Mouse (Mus musculus) forebrain, embryonic 16.5 days (tissue): ENCODE measurements around the gene Aimp2. TPM values are rescaled to one million over a fixed set of nuclear protein-coding genes. Genes with fewer than 3 reads are reported as not detected.

Experiments used
- ATAC-seq: fragments of 200-750 bp; cut with Nextera tagmentation; 2 replicates; pipeline ENCODE4 v1.8.0; 2017; ENCODE audit warnings: mild to moderate bottlenecking, moderate library complexity
- H3K27ac ChIP-seq: fragments of 300-500 bp; sonication (generic); 2 replicates; pipeline ENCODE4 v1.5.1; 2014; ENCODE audit warnings: low read length, control low read depth
- H3K27me3 ChIP-seq: fragments of 300-500 bp; sonication (generic); replicated peaks from 2 replicates; pipeline ENCODE4 v1.6.1; 2014; ENCODE audit warnings: low read length; ENCODE audit not compliant: control insufficient read depth, insufficient read depth
- H3K36me3 ChIP-seq: fragments of 300-500 bp; sonication (generic); 2 replicates; pipeline ENCODE4 v1.6.1; 2014; ENCODE audit not compliant: control insufficient read depth, insufficient read depth
- H3K4me1 ChIP-seq: fragments of 300-500 bp; sonication (generic); replicated peaks from 2 replicates; pipeline ENCODE4 v1.6.1; 2014; ENCODE audit warnings: low read length; ENCODE audit not compliant: control insufficient read depth, insufficient read depth
- H3K4me2 ChIP-seq: fragments of 300-500 bp; sonication (generic); 2 replicates; pipeline ENCODE4 v1.6.1; 2014; ENCODE audit warnings: mild to moderate bottlenecking, low read length, control low read depth
- H3K4me3 ChIP-seq: fragments of 300-500 bp; sonication (generic); replicated peaks from 2 replicates; pipeline ENCODE4 v1.5.1; 2014; ENCODE audit warnings: mild to moderate bottlenecking, low read length, control low read depth
- H3K9ac ChIP-seq: fragments of 300-500 bp; sonication (generic); replicated peaks from 2 replicates; pipeline ENCODE4 v1.6.1; 2014; ENCODE audit warnings: low read depth, low read length, control low read depth
- H3K9me3 ChIP-seq: fragments of 300-500 bp; sonication (generic); 2 replicates; pipeline ENCODE4 v1.6.1; 2016; ENCODE audit warnings: low read length; ENCODE audit not compliant: control insufficient read depth
- WGBS: fragments of 180-500 bp; shearing (Covaris S2); extraction: QIAGEN DNeasy Blood & Tissue Kit; methylation state at CpG from one replicate; pipeline ENCODE4 v1.1.7; 2014; 5-methylcytosine and 5-hydroxymethylcytosine counted together
- polyA plus RNA-seq: library from polyadenylated mRNA; unstranded; fragments of >200 nt; fragmentation: Nextera tagmentation; extraction: Ambion mirVana; gene quantifications from 2 replicates; pipeline ENCODE4 v1.2.1, GENCODE M21; 2015

The Aimp2 gene
- polyA plus RNA-seq, 1 experiment from 2014 or later: 99.5 TPM

DNA sequence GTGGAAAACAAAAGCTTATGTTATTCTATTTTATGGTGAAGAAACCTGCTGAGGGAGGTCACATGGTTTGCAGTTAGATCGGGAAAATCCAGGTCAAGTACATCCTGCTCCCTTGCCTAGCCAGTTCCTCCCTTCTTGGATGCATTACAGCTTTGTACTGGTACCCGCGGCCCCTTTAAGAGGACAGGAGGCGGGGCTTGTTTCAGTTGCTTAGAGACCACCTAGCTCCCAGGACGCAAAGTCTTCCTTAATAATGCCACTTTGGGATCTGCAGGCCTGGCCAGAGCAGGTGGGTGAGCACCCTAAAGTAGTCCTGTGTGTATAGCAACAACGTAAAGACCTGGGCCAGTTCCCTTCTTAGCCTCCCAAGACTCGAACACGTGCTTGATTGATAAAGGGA is 23.2 kb upstream of the Aimp2 start, which contains the start of gene Rsph10b:
TSS of gene Rsph10b (plus strand) at position 205 of the 400 bp plus-strand sequence.
- no peaks in the 10 kb centered on the region for H3K27me3 ChIP-seq
- no peaks in the 10 kb centered on the region for H3K9me3 ChIP-seq
- no peak within 1 kb of the TSS for H3K27ac ChIP-seq
- no peak for ATAC-seq
- H3K36me3 ChIP-seq: peaks cover 22% of the 10 kb centered on the region
- no peak within 1 kb of the TSS for H3K4me2 ChIP-seq
- H3K9ac ChIP-seq: no peak within 1 kb of the TSS
- H3K4me3 ChIP-seq: 0 out of 2 replicates have a peak within 1 kb of the TSS, but pooled peaks have one; percentile 7
- 0 out of 2 replicates have a peak, but pooled peaks cover 3% of the 10 kb centered on the region for H3K4me1 ChIP-seq
- WGBS: 8% methylated on average over 8 of the region's 8 CpGs

DNA sequence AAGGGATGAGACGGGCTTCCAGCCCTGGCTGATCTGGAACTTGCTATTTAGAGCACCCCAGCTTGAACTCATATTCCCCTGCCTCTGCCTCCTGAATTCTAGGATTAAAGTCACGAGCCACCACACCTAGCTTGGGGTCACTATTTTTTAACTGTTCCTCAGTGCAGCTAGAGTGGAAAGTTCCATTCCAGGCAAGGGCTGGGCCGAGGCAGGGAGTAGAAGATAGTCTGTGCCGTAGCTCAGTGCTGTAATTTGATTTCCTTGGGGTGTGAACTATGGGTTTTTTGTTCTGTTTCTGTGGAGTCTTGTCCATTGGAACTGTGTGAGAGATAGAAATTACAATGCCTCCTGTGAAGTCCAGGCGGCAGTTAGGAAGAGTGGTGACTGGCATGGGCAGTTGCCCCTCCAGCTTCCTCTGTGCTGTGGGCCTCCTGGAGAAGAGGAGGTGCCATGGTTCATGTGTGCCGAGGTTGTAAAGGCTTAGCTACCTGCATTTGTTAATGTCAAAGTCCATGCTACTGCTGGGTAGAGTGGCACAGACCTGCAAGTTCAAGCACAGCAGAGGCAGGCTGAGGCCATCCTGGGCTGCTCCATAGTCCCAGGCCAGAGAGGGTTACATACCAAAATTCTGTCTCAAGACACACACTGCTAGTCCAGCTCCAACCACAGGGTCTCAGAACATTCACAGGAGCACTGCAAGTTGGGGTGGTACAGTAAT is 22.4 kb upstream of the Aimp2 start:
- no peak overlapping the region for H3K4me2 ChIP-seq
- no peak overlapping the region for H3K9ac ChIP-seq
- ATAC-seq: no peak
- H3K9me3 ChIP-seq: no peaks in the 10 kb centered on the region
- peaks cover 22% of the 10 kb centered on the region for H3K36me3 ChIP-seq
- no peaks in the 10 kb centered on the region for H3K27me3 ChIP-seq
- no peak overlapping the region for H3K27ac ChIP-seq
- 0 out of 2 replicates have a peak, but pooled peaks cover 3% of the 10 kb centered on the region for H3K4me1 ChIP-seq
- no peak overlapping the region for H3K4me3 ChIP-seq
- 88% methylated on average over 6 of the region's 6 CpGs for WGBS

DNA sequence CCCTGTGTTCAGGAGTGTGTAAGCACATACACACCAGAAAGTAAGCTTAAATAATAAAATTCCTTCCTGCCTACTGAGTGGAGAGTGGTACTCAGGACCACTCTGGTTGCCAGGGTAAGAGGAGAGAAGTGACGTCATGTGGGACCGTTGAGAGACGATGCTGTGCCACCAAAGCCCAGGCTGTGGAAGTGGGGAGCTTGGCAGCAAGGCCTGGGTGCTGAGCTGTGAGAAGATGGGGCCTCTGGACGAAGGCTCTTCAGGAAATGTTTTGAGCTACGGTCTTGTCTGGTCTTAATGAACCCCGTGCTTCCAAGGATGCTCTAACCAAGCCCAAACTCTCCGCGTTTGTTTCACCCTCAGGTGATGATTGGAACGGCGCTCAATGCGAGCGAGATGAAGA is 21.0 kb upstream of the Aimp2 start:
- Histone ChIP-seq H3K4me2 (no peak overlapping the region), H3K9ac (no peak overlapping the region), H3K9me3 (no peaks in the 10 kb centered on the region), H3K4me1 (0 out of 2 replicates have a peak, but pooled peaks cover 3% of the 10 kb centered on the region), H3K27ac (no peak overlapping the region), H3K36me3 (peaks cover 26% of the 10 kb centered on the region), H3K27me3 (no peaks in the 10 kb centered on the region), H3K4me3 (no peak overlapping the region)
- WGBS: 95% methylated on average over 12 of the region's 12 CpGs
- ATAC-seq: no peak

DNA sequence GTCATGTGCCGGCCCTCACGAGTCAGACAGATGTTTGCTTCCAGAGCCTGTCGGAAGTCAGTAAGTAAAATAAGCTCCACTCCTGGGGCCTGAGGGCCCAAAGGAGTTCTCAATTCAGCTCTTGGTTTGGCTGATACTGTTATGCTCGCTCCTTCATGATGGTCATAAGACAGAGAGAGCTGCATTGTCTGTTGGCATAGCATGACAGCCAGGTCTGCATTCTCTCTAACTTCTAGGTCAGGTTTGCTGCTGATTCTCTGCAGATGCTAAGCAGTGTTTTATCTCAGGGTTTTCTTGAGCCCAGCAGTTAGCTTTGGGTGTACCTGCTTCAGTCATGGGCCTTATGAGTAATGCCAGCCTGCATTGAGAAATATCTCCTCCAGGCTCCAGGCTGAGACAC is 19.6 kb upstream of the Aimp2 start:
- no peak for ATAC-seq
- Histone ChIP-seq H3K9me3 (no peaks in the 10 kb centered on the region), H3K4me3 (no peak overlapping the region), H3K27me3 (no peaks in the 10 kb centered on the region), H3K36me3 (peaks cover 34% of the 10 kb centered on the region), H3K27ac (no peak overlapping the region), H3K9ac (no peak overlapping the region), H3K4me2 (no peak overlapping the region), H3K4me1 (0 out of 2 replicates have a peak, but pooled peaks cover 3% of the 10 kb centered on the region)
- 93% methylated on average over 4 of the region's 4 CpGs for WGBS

DNA sequence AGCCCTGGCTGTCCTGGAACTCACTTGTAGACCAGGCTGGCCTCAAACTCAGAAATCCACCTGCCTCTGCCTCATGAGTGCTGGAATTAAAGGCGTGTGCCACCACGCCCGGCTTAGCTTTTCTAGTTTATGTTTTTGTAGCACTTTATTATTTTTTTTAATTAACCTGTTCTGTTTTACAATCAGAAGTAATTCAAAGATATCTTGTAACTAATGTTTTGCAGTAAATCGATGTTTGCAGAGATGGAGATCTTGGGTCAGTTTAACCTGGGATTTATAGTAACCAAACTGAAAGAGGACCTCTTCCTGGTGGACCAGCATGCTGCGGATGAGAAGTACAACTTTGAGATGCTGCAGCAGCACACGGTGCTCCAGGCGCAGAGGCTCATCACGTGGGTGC is 18.2 kb upstream of the Aimp2 start, which contains the start of gene Gm42421:
TSS of gene Gm42421 (plus strand) at position 301 of the 400 bp plus-strand sequence.
- no peak within 1 kb of the TSS for H3K27ac ChIP-seq
- no peaks in the 10 kb centered on the region for H3K27me3 ChIP-seq
- no peak within 1 kb of the TSS for H3K9ac ChIP-seq
- H3K36me3 ChIP-seq: peaks cover 34% of the 10 kb centered on the region
- no peak for ATAC-seq
- H3K9me3 ChIP-seq: no peaks in the 10 kb centered on the region
- 97% methylated on average over 8 of the region's 8 CpGs for WGBS
- 0 out of 2 replicates have a peak, but pooled peaks cover 3% of the 10 kb centered on the region for H3K4me1 ChIP-seq
- no peak within 1 kb of the TSS for H3K4me3 ChIP-seq
- H3K4me2 ChIP-seq: no peak within 1 kb of the TSS

DNA sequence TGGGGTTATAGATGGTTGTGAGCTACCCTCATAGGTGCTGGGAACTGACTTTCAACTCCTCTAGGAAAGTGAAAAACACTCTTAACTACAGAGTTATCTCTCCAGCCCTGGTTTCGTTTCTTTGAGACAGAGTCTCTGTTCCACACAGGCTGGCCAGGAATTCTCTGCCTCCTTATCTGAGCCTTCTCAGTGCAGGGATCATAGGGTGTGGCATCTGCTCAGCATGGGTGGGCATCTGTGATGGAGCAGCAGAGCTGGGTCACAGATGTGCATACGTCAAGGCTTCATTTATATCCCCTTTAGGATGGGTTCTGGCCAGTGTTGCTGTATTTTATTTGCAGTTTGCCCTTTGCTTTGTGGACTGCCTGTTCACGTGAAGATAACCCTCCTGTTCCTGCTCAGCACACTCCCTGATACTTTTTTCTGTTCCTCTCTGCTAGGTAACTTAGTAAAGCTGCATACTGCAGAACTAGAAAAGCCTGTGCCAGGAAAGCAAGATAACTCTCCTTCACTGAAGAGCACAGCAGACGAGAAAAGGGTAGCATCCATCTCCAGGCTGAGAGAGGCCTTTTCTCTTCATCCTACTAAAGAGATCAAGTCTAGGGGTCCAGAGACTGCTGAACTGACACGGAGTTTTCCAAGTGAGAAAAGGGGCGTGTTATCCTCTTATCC is 15.3 kb upstream of the Aimp2 start:
- no peak overlapping the region for H3K4me3 ChIP-seq
- no peak overlapping the region for H3K4me2 ChIP-seq
- H3K9ac ChIP-seq: no peak overlapping the region
- peaks cover 35% of the 10 kb centered on the region for H3K36me3 ChIP-seq
- no peak for ATAC-seq
- no peaks in the 10 kb centered on the region for H3K27me3 ChIP-seq
- 92% methylated on average over 6 of the region's 6 CpGs for whole genome bisulfite sequencing
- H3K4me1 ChIP-seq: no peaks in the 10 kb centered on the region
- H3K9me3 ChIP-seq: no peaks in the 10 kb centered on the region
- H3K27ac ChIP-seq: no peak overlapping the region

DNA sequence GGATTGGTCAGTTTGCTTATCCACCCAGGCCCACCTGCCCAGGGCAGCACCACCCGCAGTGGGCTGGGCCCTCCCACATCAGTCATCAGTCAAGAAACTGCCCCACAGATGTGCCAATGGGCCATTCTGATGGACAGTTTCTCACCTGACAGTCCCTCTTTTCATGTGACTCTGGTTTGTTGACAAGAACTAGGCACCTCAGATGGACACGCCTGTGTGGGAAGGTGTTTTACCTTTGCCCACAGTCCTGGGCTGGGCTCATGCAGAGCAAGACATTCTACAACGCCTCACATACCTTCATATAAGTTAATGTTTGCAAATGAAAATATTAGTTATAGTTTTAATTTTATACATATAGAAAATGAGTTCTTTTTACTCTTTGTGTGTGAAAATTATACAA is 8.5 kb upstream of the Aimp2 start:
- Histone ChIP-seq H3K4me1 (no peaks in the 10 kb centered on the region), H3K27me3 (no peaks in the 10 kb centered on the region), H3K9ac (no peak overlapping the region), H3K36me3 (peaks cover 27% of the 10 kb centered on the region), H3K9me3 (no peaks in the 10 kb centered on the region), H3K27ac (no peak overlapping the region), H3K4me3 (no peak overlapping the region), H3K4me2 (no peak overlapping the region)
- ATAC-seq: no peak
- WGBS: 94% methylated on average over 3 of the region's 3 CpGs

DNA sequence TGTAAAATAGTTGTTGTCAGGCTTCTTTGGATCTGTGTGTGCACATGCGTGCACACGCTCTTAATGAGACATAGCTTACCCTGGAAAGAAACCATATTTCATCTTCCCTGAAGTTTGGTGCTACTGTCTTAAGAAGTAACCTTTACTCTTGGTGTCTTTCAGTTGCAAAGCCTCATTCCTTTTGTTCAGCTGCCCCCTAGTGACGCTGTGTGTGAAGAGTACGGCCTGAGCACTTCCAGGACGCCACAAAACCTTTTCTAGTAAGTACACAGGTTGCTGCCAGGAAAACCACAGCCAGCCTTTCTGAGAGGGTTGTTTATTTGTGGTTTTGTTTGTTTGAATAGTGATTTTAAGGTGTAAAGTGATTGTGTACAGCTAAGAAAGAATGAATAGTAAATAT is 7.8 kb upstream of the Aimp2 start:
- H3K27me3 ChIP-seq: no peaks in the 10 kb centered on the region
- peaks cover 27% of the 10 kb centered on the region for H3K36me3 ChIP-seq
- WGBS: 47% methylated on average over 5 of the region's 5 CpGs
- no peak overlapping the region for H3K9ac ChIP-seq
- no peak overlapping the region for H3K4me2 ChIP-seq
- H3K9me3 ChIP-seq: no peaks in the 10 kb centered on the region
- H3K4me1 ChIP-seq: no peaks in the 10 kb centered on the region
- H3K27ac ChIP-seq: no peak overlapping the region
- no peak overlapping the region for H3K4me3 ChIP-seq
- ATAC-seq: no peak

DNA sequence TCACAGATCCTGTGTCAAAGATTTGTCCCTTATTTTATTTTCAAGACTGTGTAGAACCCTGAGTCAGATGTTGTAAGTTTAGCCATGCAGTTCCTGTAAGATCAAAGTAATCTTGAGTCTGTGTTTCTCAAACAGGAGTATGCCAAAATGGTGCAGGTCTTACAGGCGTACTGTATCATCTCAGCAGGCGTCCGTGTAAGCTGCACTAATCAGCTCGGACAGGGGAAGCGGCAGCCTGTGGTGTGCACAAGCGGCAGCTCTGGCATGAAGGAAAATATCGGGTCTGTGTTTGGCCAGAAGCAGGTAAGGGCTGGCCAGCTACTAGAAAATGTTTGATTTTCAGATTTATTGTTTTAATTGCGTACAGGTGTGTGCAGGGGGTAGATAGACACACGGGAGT is 6.6 kb upstream of the Aimp2 start:
- Histone ChIP-seq H3K4me3 (no peak overlapping the region), H3K9ac (no peak overlapping the region), H3K27me3 (no peaks in the 10 kb centered on the region), H3K27ac (no peak overlapping the region), H3K36me3 (peaks cover 24% of the 10 kb centered on the region), H3K4me1 (no peaks in the 10 kb centered on the region; the same call in 1 of the 2 replicates), H3K9me3 (no peaks in the 10 kb centered on the region), H3K4me2 (no peak overlapping the region)
- ATAC-seq: no peak
- 94% methylated on average over 9 of the region's 9 CpGs for WGBS
